Mouse (Mus musculus): ENCODE measurements around the gene E330017A01Rik.

DNA sequence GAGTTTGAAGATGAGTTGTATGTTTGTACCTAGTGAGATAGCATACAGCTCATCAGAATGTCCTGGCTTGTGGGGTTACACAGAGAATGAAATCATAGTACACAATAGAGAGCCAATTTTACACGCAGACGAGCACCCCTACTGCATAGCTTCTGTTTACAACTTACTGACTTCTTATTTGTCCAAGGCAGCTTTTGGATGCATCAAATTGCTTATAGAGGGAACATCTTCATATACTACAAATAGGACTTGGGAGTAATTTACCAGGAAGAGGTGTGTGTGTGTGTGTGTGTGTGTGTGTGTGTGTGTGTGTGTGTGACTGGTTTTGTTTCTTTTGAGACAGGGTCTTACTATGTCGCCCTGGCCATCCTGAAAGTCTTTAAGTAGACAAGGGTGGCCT lies 30.0 kb upstream of the E330017A01Rik start:
- TF ChIP-seq CTCF (IDR thresholded peaks at IDR 0.05; ENCODE audit: low read depth) (no peak), EP300 (IDR thresholded peaks at IDR 0.05; ENCODE audit: low read depth) (no peak)

Data from liver, embryonic 14.5 days (tissue).